Mouse (Mus musculus) lung, adult 2 months (tissue): ENCODE measurements around the gene Chp1. TPM values are rescaled to one million over a fixed set of nuclear protein-coding genes. Genes with fewer than 3 reads are reported as not detected.
"Not testable (repeated sequence)": the region's sequence is repeated elsewhere in the genome, so short reads cannot be mapped to it uniquely, and the experiment has no call there.

ENCODE experiments used
- DNase-seq: peaks from one replicate; pipeline ENCODE4 v3.0.0; 2022
- H3K4me1 ChIP-seq: fragments of 200-500 bp; 2 replicates; pipeline ENCODE4 v1.6.1; 2011; ENCODE audit warnings: low read length; ENCODE audit not compliant: control insufficient read depth, insufficient read depth
- H3K4me3 ChIP-seq: fragments of 200-500 bp; replicated peaks from 2 replicates; pipeline ENCODE3; 2011; ENCODE audit warnings: low read depth, mild to moderate bottlenecking, control low read depth, low read length; ENCODE audit errors: extremely low read depth
- CTCF ChIP-seq: fragments of 200-500 bp; IDR thresholded peaks from 2 replicates; pipeline ENCODE4 v1.5.1; 2011; ENCODE audit warnings: mild to moderate bottlenecking, low read length, control low read depth; ENCODE audit not compliant: insufficient read depth
- POLR2A ChIP-seq: fragments of 200-500 bp; IDR thresholded peaks from 2 replicates; pipeline ENCODE4 v1.6.1; 2011; ENCODE audit warnings: low read depth, mild to moderate bottlenecking, control low read depth, low read length, borderline replicate concordance; ENCODE audit errors: extremely low read depth
- WGBS: fragments of 180-500 bp; shearing (Covaris S2); methylation state at CpG from one replicate; pipeline ENCODE4 v1.1.7; 2018; 5-methylcytosine and 5-hydroxymethylcytosine counted together
- polyA plus RNA-seq: library from polyadenylated mRNA; depleted of rRNA; stranded (reverse); fragments of >200 nt; gene quantifications from 2 replicates; pipeline ENCODE4 v1.2.3, GENCODE M21; 2012; rRNA removed

The Chp1 gene
- polyA plus RNA-seq: 71.9 and 99.6 TPM in 2 replicates

GRCm38 (mm10) chr2:119547522-119548370, at the start of gene Chp1, which contains the start of gene Exd1:
Gene Chp1 (plus strand): TSS chr2:119547697.
Gene Exd1 (minus strand): TSS chr2:119547627.
- peaks cover 6% of the 10 kb centered on the region for H3K4me1 ChIP-seq
- WGBS: under 1% methylated on average over 57 of the region's 57 CpGs
- H3K4me3 ChIP-seq: peak within 1 kb of the TSS; percentile 97
- TF ChIP-seq POLR2A (peak; percentile 75; the same call in 1 of the 2 replicates), CTCF (no peak)
- peak; percentile 97 for DNase-seq

GRCm38 (mm10) chr2:119498859-119499258, 48.6 kb upstream of the Chp1 start:
- TF ChIP-seq CTCF (no peak), POLR2A (no peak)
- Histone ChIP-seq H3K4me3 (no peak overlapping the region), H3K4me1 (no peaks in the 10 kb centered on the region; the same call in 1 of the 2 replicates)
- 72% methylated on average over 2 of the region's 2 CpGs for WGBS
- no peak for DNase-seq

- Histone ChIP-seq H3K4me3 (no peak overlapping the region), H3K4me1 (no peaks in the 10 kb centered on the region)
- DNase-seq: no peak
- no peak for TF ChIP-seq CTCF
- no peak for TF ChIP-seq POLR2A
- WGBS: 81% methylated on average over 2 of the region's 2 CpGs
Observed at GRCm38 (mm10) chr2:119500965-119501652, 46.4 kb upstream of the Chp1 start.

GRCm38 (mm10) chr2:119507108-119507507, 40.4 kb upstream of the Chp1 start:
- Histone ChIP-seq H3K4me3 (no peak overlapping the region), H3K4me1 (no peaks in the 10 kb centered on the region)
- TF ChIP-seq POLR2A (no peak), CTCF (no peak)
- DNase-seq: no peak

GRCm38 (mm10) chr2:119508518-119508917, 39.0 kb upstream of the Chp1 start:
- 70% methylated on average over 7 of the region's 7 CpGs for WGBS
- H3K4me3 ChIP-seq, H3K4me1 ChIP-seq, DNase-seq: not testable (repeated sequence)

GRCm38 (mm10) chr2:119510856-119511255, 36.6 kb upstream of the Chp1 start:
- no peak for DNase-seq
- 57% methylated on average over 2 of the region's 2 CpGs for WGBS
- Histone ChIP-seq H3K4me3 (no peak overlapping the region), H3K4me1 (no peaks in the 10 kb centered on the region)
- TF ChIP-seq POLR2A: no peak
- no peak for TF ChIP-seq CTCF

- TF ChIP-seq CTCF (0 out of 2 replicates have a peak, but pooled peaks have one; percentile 5), POLR2A (no peak)
- H3K4me1 ChIP-seq: no peaks in the 10 kb centered on the region
- 90% methylated on average over 3 of the region's 3 CpGs for WGBS
- no peak for DNase-seq
- H3K4me3 ChIP-seq: no peak overlapping the region
Observed at GRCm38 (mm10) chr2:119512292-119512691, 35.2 kb upstream of the Chp1 start.

- no peak for DNase-seq
- 48% methylated on average over 3 of the region's 3 CpGs for WGBS
- no peaks in the 10 kb centered on the region for H3K4me1 ChIP-seq
- H3K4me3 ChIP-seq: no peak overlapping the region
- TF ChIP-seq POLR2A (no peak), CTCF (no peak)
Observed at GRCm38 (mm10) chr2:119514026-119514522, 33.4 kb upstream of the Chp1 start.

GRCm38 (mm10) chr2:119516811-119517210, 30.7 kb upstream of the Chp1 start:
- no peak for DNase-seq
- 43% methylated on average over 5 of the region's 5 CpGs for WGBS
- TF ChIP-seq POLR2A (no peak), CTCF (no peak)
- no peaks in the 10 kb centered on the region for H3K4me1 ChIP-seq
- H3K4me3 ChIP-seq: no peak overlapping the region

- no peak for DNase-seq
- H3K4me1 ChIP-seq: no peaks in the 10 kb centered on the region
- TF ChIP-seq CTCF (no peak), POLR2A (no peak)
- no peak overlapping the region for H3K4me3 ChIP-seq
- WGBS: 60% methylated on average over 7 of the region's 7 CpGs
Observed at GRCm38 (mm10) chr2:119520550-119520949, 26.9 kb upstream of the Chp1 start.
